In genomic region chr3:144024216-144024615, GRCm38 (mm10) we compare ENCODE assay signal across 25 mouse cellular contexts.
"Had no signal": no experiment of that assay in that cellular context is flagged by ENCODE, and none has a peak within 500 bp of the region (broad histone marks: within the 10 kb centered on the region; RNA-seq: fewer than 3 reads in every experiment).

No protein-coding gene starts in this region.

- DNase-seq: gastrocnemius, adult 2 months; gastrocnemius, postnatal 10 days; gastrocnemius, postnatal 25 days; heart, adult 18-20 months; heart, postnatal 4 days; kidney, adult 18-20 months; kidney, adult 8-10 months; kidney, postnatal 10 days; kidney, postnatal 25 days; kidney, postnatal 4 days; liver; liver, embryonic 13.5 days had no signal

- H3K4me1 ChIP-seq: heart, embryonic 12.5 days; intestine, embryonic 15.5 days; limb, embryonic 12.5 days; liver, embryonic 13.5 days; liver, embryonic 15.5 days had no signal

- H3K27ac ChIP-seq: gastrocnemius, adult 2 months; heart, embryonic 10.5 days; hindbrain, embryonic 10.5 days; hindbrain, embryonic 12.5 days; hindbrain, embryonic 14.5 days; intestine, embryonic 15.5 days; limb, embryonic 10.5 days; limb, embryonic 12.5 days; liver, embryonic 13.5 days; liver, embryonic 15.5 days had no signal

- H3K4me2 ChIP-seq: heart, embryonic 12.5 days; hindbrain, embryonic 12.5 days; hindbrain, embryonic 14.5 days; intestine, embryonic 15.5 days; limb, embryonic 12.5 days; liver, embryonic 11.5 days; liver, embryonic 13.5 days; liver, embryonic 15.5 days had no signal

- H3K9me3 ChIP-seq: heart, embryonic 10.5 days; heart, embryonic 12.5 days; hindbrain, embryonic 10.5 days; hindbrain, embryonic 12.5 days; intestine, embryonic 15.5 days; limb, embryonic 10.5 days; limb, embryonic 12.5 days; liver, embryonic 13.5 days; liver, embryonic 15.5 days had no signal

- H3K4me3 ChIP-seq: gastrocnemius, adult 2 months; heart, embryonic 10.5 days; heart, embryonic 12.5 days; hindbrain, embryonic 10.5 days; hindbrain, embryonic 12.5 days; intestine, embryonic 15.5 days; limb, embryonic 10.5 days; limb, embryonic 12.5 days; liver, embryonic 13.5 days; liver, embryonic 15.5 days had no signal

- H3K27me3 ChIP-seq: heart, embryonic 12.5 days; hindbrain, embryonic 12.5 days; intestine, embryonic 15.5 days; limb, embryonic 12.5 days; liver, embryonic 13.5 days; liver, embryonic 15.5 days had no signal

- H3K36me3 ChIP-seq: heart, embryonic 10.5 days; heart, embryonic 12.5 days; hindbrain, embryonic 10.5 days; hindbrain, embryonic 12.5 days; intestine, embryonic 15.5 days; limb, embryonic 10.5 days; limb, embryonic 12.5 days; liver, embryonic 13.5 days; liver, embryonic 15.5 days had no signal

- ATAC-seq: hindbrain, embryonic 16.5 days; inflammation-experienced regulatory T-cells, adult 6 months; intestine, embryonic 15.5 days; intestine, postnatal 0 days had no signal

- H3K9ac ChIP-seq: heart, embryonic 12.5 days; hindbrain, embryonic 12.5 days; hindbrain, embryonic 14.5 days; intestine, embryonic 15.5 days; limb, embryonic 12.5 days; liver, embryonic 13.5 days; liver, embryonic 15.5 days had no signal
